Mouse (Mus musculus): ENCODE data around the gene Fgr.

Gene Fgr

DNA sequence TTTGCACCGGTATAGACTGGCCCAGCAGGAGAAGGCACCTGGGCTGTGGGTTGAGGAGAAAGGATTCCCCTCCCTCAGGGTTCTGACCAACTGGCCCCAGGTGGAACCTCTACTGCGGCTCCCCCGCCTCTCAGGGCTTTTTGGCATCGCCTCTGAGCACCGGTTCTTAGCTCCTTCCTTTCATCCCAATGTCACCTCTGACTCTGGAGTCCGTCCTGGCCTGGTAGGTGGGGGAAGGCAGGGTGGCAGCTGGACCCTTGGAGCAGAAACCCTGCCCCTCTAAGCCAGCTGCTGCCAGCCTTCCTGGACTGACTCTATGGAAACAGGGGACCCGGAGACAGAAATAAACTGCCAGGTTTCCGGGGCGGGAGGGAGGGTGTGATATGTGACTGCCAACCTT lies 63.4 kb downstream of the Fgr start:
- no peak for DNase-seq (ENCODE audit: low spot score)

DNA sequence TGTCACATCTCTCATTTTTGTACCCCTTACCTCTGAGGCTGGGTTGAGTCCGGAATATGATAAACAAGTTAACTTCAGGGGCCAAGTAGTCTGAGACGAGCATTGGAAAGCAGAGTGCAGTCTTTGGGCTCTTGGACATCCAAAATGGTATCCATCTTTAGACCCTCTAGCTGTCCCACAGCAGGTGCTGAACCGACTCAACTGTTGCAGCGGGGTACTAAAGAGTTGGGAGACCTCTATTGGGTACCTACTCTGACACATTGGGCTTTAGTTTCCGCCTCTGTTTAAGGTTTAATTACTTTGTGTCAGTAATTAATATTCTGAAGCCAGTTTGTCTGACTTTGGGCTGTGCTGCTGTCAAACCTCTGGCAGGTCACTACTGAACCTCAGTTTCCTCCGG lies 63.9 kb downstream of the Fgr start:
- DNase-seq (ENCODE audit: low spot score), result no peak

DNA sequence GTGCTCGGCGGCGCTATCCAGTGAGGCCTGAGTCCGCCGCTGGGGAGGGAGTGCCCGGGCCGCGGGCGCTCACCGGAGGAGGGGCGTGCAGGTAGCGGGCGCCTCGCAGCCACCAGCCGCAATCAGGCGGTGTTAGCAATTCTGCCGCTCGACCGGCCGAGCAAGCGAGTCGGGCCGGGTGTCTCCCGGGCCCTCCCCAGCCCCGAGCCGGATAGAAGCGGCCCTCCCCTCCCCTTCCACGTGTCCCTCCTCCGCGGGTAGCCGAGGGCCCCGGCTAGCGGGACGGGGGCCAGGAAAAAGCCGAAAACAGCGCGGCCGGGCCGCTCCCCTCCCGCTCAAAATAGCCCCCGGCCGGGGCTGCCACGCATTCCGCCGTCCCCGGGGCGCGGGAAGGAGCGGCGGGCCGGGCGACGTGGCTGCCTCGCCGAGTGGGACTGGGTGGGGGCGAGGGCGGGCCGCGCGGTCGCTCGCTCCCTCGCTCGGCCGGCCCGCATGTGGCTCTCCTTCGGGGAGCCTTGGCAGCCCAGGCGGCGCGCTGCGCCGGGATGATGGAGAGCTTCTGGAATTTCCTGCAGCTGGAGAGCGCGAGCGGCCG lies 64.7 kb downstream of the Fgr start:
- DNase-seq (ENCODE audit: low spot score), result peak; percentile 63

DNA sequence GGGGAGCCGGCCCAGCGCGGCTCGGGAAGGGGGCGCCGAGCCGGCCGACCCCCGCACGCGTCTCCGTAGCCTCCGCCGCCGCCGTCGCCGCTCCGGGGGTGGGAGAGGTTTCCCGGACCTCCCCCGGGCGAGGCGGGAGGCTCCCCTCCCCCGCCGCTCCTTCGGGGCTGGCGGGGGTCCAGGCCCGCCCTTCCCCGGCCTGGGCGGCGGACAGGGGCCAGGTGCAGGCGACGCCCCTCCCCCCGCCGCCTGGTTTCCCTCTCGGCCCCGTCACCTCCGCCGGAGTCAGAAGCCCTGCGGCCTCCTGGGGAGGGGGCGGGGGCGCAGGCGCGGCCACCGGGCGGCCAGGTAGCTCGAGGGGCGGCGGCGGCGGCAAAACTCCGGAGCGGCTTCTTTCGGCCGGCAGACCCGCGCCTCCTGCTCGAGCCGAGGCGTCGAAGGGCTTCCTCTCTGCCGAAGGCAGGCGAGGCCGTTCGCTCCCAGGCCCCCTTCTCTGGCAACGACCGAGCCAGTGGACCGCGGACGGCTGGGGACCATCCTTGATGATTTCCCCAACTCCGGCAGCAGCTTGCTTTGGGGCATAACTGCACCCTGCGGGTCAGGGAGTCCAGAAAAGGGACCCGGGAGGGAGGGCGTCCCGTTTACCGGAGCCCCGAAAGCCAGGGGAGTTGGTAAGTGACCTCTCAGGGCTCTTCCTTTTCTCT lies 65.4 kb downstream of the Fgr start:
- peak; percentile 73 for DNase-seq (ENCODE audit: low spot score)

DNA sequence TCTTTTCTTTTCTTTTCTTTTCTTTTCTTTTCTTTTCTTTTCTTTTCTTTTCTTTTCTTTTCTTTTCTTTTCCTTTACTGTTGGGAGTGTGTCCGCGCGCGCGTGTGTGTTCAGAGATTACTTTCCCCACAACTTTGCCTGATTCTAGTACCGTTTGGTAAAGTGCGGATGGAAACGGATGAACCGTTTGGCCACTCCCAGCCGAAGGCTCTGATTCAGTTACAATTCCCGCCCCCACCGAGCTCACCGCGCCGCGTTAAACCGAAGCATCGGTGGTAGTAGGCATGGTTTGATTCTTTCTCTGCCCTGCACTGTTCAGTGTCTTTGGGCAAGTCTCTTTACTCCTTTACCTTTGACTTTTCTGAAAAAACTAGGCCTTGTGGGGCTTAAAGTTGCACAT lies 65.9 kb downstream of the Fgr start:
- no peak for DNase-seq (ENCODE audit: low spot score)

DNA sequence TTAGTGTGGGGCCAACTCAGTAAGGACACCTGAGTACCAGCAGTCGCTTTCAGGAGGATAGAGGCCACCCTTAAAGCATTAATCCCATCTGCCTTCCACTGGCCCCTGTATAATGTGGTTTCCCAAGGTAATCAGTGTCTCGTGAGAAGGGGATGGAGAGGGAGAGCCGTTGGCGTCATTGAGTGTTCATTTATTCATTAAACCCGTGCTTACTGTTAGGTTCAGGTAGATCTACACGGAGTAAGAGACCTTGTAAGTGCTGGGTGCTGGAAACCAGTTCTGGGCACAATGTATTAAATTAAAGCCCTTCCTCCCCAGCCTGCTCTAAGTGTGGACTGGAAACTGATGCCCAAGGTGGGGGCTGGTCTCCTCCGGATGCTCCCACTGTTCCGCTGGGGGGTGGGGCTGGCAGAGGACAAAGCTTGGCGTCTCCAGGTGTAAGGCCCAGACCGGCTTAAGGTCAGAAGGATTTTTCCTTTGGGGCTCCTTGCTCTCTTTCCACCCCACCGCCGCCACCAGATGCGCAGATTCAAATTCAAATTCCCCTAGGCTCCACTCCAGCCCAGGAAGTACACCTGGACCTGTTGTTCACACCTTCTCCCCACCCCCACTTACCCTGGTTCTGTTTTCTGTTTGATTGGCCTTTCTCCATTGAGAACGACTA lies 66.5 kb downstream of the Fgr start:
- DNase-seq (ENCODE audit: low spot score), result no peak

DNA sequence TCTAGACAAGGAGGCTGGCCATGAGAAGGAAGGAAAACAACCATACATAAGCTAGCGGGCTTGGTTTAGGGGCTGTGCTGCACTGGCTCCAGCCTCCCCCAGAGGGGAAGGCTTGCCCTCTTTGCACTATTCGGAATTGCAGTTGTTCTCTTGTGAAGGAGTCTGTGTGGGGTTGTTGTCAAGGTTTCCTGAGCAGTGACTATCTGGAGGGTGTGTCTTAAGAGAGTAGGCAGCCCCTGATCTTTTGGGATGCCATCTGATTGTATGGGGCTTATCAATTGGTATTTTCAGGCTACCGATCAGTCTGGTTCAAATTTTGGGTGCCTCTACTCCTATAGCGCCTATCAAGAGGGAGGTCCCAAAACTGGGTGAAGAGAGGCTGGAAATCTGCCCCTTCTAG lies 68.3 kb downstream of the Fgr start:
- DNase-seq (ENCODE audit: low spot score), result no peak

DNA sequence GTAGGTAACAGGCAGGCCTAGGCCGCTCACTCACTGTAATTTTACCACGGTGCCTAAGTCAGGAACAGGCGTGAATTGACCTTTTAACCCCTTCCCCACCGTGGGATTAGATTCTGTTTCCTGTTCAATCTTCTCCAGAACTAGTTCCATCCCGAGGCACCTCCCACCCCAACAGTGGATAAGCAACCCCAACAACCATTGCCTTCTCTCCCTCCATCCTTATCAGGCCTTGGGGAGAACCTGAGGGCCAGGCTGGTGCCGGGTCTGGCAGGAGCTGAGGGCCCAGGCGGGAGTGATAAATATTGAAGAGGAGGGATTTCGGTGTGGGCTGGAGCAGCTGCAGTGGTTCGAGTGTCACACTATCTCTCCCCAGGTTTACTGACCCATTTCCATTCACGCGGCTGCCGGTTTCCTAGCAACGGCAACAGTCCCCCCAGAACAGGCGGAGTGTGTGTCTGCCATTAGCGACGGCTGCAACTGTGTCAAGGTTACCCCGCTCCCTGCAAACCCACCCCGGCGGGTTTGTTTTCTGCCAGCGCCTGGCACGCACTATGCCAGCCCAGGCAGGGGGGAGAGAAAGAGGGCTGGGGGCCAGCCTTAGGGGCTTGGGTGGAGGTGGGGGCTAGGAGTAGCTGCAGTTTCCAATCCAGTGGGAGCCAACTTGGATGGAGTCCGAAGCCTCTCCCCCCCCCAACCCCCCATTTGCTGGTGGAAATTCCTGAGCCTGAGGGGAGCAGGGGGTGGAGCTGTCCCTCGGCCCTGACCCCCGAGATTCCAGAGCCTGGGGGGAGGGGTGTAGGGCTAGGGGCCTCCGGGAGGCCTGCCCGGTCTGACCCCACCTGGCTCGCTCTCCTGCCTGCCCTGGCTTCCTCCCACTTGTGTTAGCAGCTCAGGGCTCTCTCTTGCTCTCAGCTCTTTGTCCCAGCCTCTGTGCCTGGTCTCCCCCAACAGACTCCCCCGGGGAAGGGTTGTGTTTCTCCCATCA lies 69.0 kb downstream of the Fgr start:
- DNase-seq (ENCODE audit: low spot score), result peak; percentile 46

DNA sequence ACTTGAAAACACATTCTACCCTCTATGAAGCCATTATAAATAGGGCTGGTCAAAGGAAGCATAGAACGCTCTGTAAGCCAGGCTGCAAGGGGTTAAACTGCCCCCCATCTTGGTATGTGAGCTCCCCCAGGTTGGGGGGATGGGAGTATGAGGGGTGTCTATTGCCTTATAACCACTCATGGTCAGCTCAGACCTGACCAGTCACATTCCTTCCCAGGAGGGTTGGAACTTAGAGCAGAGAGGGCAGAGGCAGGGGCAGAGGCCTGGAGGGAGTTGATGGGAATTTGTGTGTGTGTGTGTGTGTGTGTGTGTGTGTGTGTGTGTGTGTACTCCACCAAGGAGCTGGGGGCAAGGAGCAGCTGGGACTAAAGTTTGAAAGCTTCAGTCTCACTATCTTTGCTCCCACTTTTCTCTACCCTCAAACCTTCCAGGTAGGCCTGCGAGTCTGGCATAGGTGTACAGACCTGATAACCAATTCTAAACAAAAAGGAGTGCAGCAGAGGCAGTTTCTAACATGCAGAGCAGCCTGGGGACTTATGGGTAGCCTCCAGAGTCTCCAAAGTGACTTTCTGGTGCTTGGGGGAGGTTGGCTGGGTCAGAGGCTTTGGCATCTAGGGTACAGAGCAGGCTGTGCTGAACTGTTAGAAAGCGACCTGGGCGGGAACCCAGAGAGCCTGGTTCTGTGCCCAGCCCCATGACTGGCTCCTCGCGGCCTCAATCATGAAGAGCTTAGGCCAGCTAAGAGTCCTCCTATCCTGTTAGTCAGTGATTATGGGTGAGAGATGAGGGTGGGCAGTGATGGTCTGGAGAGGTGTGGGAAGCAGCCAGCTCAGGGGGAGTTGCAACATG lies 70.1 kb downstream of the Fgr start:
- peak; percentile 57 for DNase-seq (ENCODE audit: low spot score)

DNA sequence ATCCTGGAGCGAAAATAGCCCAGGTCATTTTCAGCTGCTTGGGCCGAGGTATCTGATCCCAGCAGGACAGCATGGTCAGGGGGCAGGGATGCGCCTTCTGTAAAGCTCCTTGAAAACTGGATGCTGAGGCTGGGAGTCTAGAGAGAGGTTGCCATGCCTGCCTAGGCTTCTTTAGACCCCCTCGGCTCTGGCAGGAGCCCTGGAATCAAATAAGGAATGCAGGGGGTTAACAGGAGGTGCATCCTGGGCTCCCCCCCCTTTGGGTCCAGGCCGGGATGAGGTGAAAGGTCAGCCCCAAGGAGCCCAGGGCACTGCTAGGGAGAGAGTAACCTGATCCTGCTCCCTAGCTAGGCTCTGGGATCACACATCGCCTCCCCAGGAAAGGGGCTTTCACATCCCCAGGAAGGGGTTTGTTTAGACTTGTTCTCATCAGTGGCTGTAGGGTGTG lies 70.8 kb downstream of the Fgr start:
- DNase-seq (ENCODE audit: low spot score), result no peak

DNA sequence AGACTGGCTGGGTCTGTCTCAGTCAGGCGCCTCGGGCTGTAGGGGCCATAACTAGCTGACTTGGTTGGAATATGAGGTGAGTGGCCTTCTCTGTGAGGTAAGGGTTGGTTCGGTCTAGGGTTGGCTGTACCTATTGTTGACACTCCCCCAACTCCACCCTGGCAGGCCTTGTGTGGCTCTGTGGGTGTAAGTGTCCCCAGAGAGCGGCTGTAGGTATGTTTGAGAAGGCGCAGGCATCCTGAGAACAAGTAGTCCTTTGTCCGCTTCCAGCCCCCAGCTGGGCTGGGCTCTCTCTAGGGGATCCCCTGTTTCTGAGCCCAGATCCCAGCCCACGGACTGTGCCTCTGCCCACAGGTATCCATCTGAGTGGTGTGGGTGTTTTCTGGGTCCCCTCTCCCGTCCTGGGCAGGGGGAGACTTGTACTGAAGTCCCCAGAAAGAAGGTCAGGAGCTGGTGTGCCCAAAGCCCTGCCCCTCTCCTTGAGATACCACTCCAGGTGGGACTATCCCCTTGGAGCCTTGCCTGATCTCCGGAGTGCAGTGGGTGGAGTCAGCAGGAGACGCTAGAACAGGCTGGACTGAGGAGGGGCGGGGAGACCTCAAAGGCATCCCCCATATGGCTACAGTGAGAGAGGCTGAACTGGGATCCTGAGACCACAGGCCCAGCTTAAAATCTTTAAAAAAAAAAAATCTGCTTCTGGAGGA lies 72.0 kb downstream of the Fgr start:
- no peak for DNase-seq (ENCODE audit: low spot score)

DNA sequence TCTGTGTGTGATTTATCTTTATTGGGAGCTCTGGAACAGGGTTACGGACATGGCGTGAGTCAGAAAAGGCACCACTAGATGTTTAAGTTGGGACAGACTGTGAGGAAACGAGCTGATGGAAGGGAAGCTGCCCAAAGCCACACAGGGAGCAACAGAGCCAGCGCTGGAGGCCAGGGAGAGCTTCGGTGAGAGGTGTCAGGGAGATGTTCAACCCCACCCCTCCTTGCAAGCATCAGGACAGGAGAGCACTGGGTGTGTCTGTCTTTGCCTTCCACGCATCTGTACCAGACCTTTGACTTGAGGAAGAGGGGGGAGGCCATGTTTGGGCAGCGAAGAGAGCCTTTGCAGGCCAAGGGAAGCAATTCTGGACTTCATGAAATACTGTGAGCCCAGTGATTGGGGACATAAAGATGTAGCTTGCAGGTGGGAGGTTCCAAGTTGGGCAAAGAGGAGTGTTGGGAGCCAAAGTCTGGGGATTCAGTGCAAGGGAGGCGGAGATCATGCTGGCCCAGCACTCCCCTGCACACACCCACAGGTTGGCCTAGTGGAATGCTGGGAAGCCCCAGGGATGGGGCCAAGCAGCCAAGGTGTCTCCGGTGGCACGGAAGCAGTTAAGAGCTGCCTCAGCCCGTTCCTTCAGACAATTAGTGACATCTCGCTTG lies 72.9 kb downstream of the Fgr start:
- DNase-seq (ENCODE audit: low spot score), result no peak

DNA sequence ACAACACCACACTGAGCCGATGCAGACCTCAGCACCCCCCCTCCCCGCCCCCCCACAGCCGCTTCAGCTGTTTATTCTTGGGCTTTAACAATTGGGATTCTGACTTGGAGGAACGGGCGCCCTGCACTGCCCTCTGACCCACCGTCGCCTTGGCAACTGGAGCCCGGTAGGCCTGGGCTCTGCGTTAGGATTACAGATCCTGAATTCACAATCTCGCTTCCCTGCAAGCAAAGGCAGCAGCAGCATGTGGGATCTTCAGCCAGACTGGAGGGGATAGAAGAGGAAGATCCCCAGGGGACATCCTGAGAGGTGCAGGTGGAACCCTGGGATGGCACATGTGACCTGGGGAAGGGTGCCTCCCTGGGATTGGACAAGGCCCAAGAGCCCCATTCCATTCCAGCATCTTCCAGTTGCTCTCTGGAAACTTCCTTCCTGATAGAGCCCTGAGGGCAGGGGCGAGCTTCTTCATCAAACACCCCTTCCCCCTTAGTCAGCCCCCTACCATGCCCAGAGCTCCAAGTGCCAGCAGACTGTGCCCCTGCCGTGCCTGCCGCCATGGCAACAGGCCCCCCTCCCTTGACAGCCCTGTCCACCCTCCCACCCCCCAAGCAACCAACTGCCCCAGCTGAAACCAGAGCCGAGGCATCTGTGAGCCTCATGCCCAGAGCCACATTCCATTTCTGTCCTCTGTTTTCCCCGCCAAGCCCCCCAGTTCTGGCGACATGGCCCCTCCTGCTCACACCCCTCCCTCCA lies 73.6 kb downstream of the Fgr start:
- no peak for DNase-seq (ENCODE audit: low spot score)

DNA sequence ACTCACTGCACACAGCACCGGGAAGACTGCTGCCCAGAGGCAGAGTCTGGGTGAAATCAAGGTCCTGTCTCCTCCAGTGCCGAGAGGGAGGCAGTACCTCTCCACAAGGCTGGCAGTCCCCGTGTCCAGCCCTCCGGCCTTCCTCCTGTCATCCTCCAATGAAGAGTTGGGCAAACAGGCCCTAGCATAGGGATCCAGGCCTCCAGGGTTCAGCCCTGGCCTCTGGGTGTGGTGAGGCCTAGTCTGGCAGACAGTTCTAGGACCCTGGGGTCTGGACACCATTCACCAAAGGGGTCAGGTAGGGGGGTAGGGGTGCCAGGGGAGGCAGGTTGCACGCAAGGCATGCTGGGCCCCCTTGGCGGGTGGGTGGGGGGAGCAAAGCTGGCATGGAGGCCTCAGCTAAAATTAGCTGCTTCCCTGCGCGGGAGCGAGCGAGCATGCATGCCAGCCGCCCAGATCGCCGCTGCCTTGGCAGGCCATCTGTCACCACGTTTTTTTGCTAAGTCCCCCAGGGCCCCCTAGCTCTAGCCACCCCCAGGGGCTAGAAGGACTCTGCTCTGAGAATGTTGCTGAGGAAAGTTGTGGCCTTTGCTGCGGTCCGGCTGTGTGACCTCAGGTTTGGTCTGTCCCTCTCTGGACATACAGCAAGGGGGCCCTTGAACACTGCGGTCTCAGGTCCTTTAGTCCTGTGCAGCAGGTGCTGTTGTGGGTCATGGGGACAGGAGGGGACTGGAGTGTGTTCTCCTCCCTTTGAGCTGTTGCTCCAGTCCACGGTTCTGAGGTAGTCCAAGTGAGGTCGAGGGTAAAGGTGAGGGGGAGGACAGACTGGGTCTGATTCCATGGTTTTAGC lies 75.4 kb downstream of the Fgr start:
- no peak for DNase-seq (ENCODE audit: low spot score)

DNA sequence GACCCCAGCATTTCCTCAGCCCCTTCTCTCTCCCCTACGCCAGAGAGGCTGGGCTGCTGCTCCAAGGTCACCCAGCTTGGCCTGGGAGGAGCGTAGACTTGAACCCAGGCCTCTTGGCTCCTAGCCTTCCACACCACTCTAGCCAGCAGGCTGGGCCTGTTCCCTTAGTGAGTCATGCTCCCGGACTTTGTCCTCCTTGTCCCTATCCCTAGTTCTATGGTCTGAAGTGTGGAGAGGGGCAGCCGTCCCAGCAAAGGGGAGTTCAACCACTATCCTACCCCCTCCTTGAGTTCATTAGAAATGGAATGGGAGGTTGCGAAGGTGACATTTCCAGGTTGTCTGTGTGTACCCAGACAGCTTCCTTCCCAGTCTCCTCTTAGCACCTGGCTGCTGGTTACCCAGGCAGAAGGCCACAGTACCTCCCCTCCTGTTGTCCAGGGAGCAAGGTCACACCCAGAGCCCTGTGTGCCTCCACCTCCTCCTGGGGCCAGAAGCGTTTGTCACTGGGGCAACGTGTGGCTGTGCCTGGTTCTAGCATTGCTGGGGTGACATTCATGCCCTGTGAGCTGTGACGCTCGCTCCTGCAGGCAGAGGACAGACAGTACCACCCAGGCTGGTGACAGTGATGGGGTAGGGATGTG lies 76.4 kb downstream of the Fgr start:
- no peak for DNase-seq (ENCODE audit: low spot score)

DNA sequence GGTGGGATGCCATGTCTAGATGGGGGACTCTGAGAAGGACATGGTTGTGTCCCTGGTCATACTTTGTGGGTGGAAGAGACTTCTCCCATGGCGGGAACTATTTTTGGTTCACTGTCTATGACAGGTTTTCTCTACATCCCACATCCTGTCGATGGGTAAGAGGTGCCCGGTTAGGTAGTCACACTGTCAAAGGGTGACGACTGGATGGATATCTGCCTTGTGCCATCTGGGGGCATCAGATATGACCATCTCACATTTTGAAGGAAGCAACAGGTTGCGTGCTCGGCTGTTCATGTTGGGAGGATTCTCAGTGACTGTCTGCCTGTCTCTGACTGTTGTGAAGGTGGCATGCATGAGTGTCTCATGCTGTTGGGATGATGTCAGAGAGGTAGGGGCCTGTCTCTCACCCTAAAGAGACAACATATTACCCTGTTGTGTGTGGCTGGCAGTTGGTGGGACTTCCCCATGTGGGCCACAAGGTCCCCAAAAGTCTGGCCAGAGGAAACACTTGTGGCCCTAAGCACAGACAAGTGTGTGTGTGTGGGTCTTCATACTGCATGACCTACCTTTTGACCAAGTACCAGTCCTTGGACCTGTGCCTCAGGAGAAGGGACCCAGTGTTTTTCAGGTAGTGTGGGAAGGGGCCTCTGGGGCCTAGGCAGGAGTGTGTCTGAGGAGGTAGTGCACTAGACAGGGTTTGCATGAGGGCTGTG lies 77.1 kb downstream of the Fgr start:
- no peak for DNase-seq (ENCODE audit: low spot score)

DNA sequence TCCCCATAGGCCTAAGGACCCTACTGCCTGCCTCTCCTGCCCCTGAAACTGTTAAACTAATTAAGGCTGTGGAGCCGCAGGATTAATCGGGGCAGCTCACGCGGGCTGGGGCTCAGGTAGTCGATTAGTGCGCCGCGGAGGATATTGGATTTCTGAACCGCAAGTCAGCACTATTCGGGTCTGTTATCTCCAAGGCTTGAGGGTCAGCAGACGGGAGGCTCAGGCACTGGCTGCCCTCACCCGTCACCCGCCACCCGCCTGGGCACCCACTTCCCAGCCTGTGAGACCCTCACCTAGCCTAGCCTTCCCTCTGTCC lies 77.6 kb downstream of the Fgr start:
- no peak for DNase-seq (ENCODE audit: low spot score)

All from testis, postnatal 14 days (tissue).